Mouse (Mus musculus) kidney, adult 9 months (tissue): Measurements from ENCODE around the gene Abhd8.

Experiments
- DNase-seq: peaks from one replicate; pipeline ENCODE4 v3.0.0; 2022

The Abhd8 gene

GRCm38 (mm10) chr8:71477196-71477845, 13.9 kb upstream of the Abhd8 start:
- no peak for DNase-seq

- peak; percentile 79 for DNase-seq
Measured at GRCm38 (mm10) chr8:71476099-71476940, 12.9 kb upstream of the Abhd8 start.

GRCm38 (mm10) chr8:71475702-71476075, 12.2 kb upstream of the Abhd8 start:
- no peak for DNase-seq

- no peak for DNase-seq
Measured at GRCm38 (mm10) chr8:71474785-71475701, 11.6 kb upstream of the Abhd8 start.

- no peak for DNase-seq
Measured at GRCm38 (mm10) chr8:71474344-71474743, 10.9 kb upstream of the Abhd8 start.

GRCm38 (mm10) chr8:71472601-71473386, 9.3 kb upstream of the Abhd8 start:
- DNase-seq: no peak

GRCm38 (mm10) chr8:71471861-71472260, 8.4 kb upstream of the Abhd8 start:
- DNase-seq: no peak

- DNase-seq: peak; percentile 5
Measured at GRCm38 (mm10) chr8:71470913-71471255, 7.4 kb upstream of the Abhd8 start.

GRCm38 (mm10) chr8:71470146-71470912, 6.9 kb upstream of the Abhd8 start:
- DNase-seq: peak; percentile 12

GRCm38 (mm10) chr8:71469411-71469810, 6.0 kb upstream of the Abhd8 start:
- DNase-seq: peak; percentile 56

- DNase-seq: peak; percentile 99
Measured at GRCm38 (mm10) chr8:71468916-71469315, 5.5 kb upstream of the Abhd8 start, which contains the start of gene Dda1. Gene Dda1 (plus strand): TSS chr8:71469199.

- DNase-seq: peak; percentile 19
Measured at GRCm38 (mm10) chr8:71468001-71468400, 4.5 kb upstream of the Abhd8 start.

GRCm38 (mm10) chr8:71467201-71467600, 3.7 kb upstream of the Abhd8 start:
- peak; percentile 13 for DNase-seq

GRCm38 (mm10) chr8:71466198-71466597, 2.7 kb upstream of the Abhd8 start:
- DNase-seq: peak; percentile 23

GRCm38 (mm10) chr8:71465733-71466132, 2.3 kb upstream of the Abhd8 start:
- peak; percentile 30 for DNase-seq

- DNase-seq: peak; percentile 100
Measured at GRCm38 (mm10) chr8:71464513-71465500, 1.4 kb upstream of the Abhd8 start, which contains the start of gene Mrpl34. Gene Mrpl34 (plus strand): TSS chr8:71464959.

GRCm38 (mm10) chr8:71462786-71463185, 669 bp downstream of the Abhd8 start:
- DNase-seq: peak; percentile 48

GRCm38 (mm10) chr8:71462191-71462590, 1.3 kb downstream of the Abhd8 start:
- no peak for DNase-seq

GRCm38 (mm10) chr8:71461152-71461840, 2.2 kb downstream of the Abhd8 start:
- DNase-seq: peak; percentile 14

GRCm38 (mm10) chr8:71460716-71461115, 2.7 kb downstream of the Abhd8 start:
- no peak for DNase-seq
